In the genomic region with DNA sequence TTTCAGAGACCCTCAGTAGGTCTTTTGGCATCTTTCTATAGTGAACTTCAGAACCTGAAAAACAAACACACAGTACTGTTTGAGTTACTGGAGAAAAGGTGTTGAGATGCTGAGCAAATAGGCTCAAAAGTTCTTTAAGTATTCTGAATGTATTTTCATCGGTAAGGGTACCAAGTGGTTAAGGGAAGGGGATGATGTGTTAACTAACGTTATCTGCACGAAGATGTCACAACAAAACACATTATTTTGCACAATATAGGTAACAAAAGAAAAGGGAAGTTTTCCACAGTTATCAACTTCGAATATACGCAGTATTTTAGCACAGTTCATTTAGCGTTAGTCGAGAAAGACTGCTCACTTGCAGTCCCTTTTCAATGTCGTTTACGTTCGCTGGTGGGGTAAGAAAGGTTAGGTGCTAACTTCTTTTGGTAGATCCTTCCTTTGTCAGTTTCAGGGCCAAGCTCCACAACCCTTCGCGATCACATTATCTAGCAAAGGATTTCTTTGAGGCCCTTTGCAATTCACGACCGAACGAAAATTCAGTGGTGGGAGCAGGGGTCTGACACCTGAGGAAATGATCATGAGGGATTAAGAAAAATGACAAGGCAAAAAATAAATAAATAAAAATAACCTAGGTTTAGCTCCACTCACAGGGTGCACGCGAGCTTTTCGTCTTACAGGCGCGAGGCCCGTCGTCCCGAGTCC, we compare ENCODE assay signal across 8 mouse cellular contexts. TPM values are rescaled to one million over a fixed set of nuclear protein-coding genes. Genes with fewer than 3 reads are reported as not detected.
DNase-seq lines count a peak whose midpoint lies in the region; ATAC-seq and TF ChIP-seq lines count a peak whose summit lies in the region.

No protein-coding gene starts in this region.

- peaks cover 9% of the 10 kb centered on the region for H3K4me1 ChIP-seq in heart, embryonic 11.5 days (ENCODE audit: control insufficient read depth, insufficient read depth, low read length)
- peaks cover 34% of the 10 kb centered on the region for H3K4me1 ChIP-seq in G1E (ENCODE audit: insufficient read depth, low read depth, low read length)
- H3K4me1 ChIP-seq in forebrain, embryonic 16.5 days (replicated peaks; ENCODE audit: control insufficient read depth, insufficient read depth, low read length) = peaks cover 29% of the 10 kb centered on the region
- peaks cover 22 to 23% of the 10 kb centered on the region in 2 experiments for H3K4me1 ChIP-seq in liver, embryonic 14.5 days (replicated peaks; ENCODE audit: control insufficient read depth in 2 of 2, insufficient read depth in 2 of 2, low read length in 1 of 2)

- intact Hi-C loops in heart, postnatal 25 days (cut with DNase I) = loop anchor here (5.0 to 10.0 kb wide), 4 partner anchors 92 to 354 kb away; a partner anchor contains a TSS

- no peak for ATAC-seq in heart, embryonic 11.5 days (replicated peaks; ENCODE audit: insufficient number of reproducible peaks, low FRiP score, low TSS enrichment)
- ATAC-seq in G1E (ENCODE audit: extremely low read depth, insufficient number of reproducible peaks, low FRiP score, poor library complexity, severe bottlenecking) = no peak
- no peak for ATAC-seq in forebrain, embryonic 16.5 days
- no peak for ATAC-seq in liver, embryonic 14.5 days (ENCODE audit: insufficient read depth)
- ATAC-seq in monocyte, adult 5-6 weeks (replicated peaks; ENCODE audit: insufficient number of reproducible peaks, low FRiP score, low TSS enrichment, poor library complexity, severe bottlenecking) = no peak
- ATAC-seq in cerebellum, adult (ENCODE audit: insufficient number of reproducible peaks, low FRiP score, low TSS enrichment) = no peak

- no peak for DNase-seq in heart, postnatal 25 days (ENCODE audit: low spot score)
- DNase-seq in G1E (ENCODE audit: low spot score) = no peak
- peak in 1 of 3 experiments; percentile 30 for DNase-seq in liver, embryonic 14.5 days (ENCODE audit: low read depth in 3 of 3, low spot score in 3 of 3)
- no peak for DNase-seq in adrenal gland, postnatal 36 days

- no peak for TF ChIP-seq EP300 in liver, embryonic 14.5 days (IDR thresholded peaks at IDR 0.05; ENCODE audit: low read depth)

- H3K27me3 ChIP-seq in heart, embryonic 11.5 days (ENCODE audit: control insufficient read depth, insufficient read depth, low read length) = no peaks in the 10 kb centered on the region; the same call in 1 of the 2 replicates
- peaks cover 8% of the 10 kb centered on the region; the same call in 1 of the 2 replicates for H3K27me3 ChIP-seq in G1E (ENCODE audit: insufficient read depth, low read length)
- H3K27me3 ChIP-seq in forebrain, embryonic 16.5 days (replicated peaks; ENCODE audit: control insufficient read depth, insufficient read depth, low read length) = no peaks in the 10 kb centered on the region
- H3K27me3 ChIP-seq in liver, embryonic 14.5 days (ENCODE audit: control insufficient read depth, insufficient read depth, low read length) = no peaks in the 10 kb centered on the region; the same call in 1 of the 2 replicates

- H3K4me2 ChIP-seq in heart, embryonic 11.5 days = peak overlapping the region; percentile 75
- peak overlapping the region; percentile 95 for H3K4me2 ChIP-seq in forebrain, embryonic 16.5 days (ENCODE audit: low read length)
- peak overlapping the region; percentile 92 for H3K4me2 ChIP-seq in liver, embryonic 14.5 days (ENCODE audit: low read depth)

- H3K27ac ChIP-seq in heart, embryonic 11.5 days (ENCODE audit: low read depth, low read length) = peak overlapping the region; percentile 96
- peak overlapping the region; percentile 95 for H3K27ac ChIP-seq in forebrain, embryonic 16.5 days (ENCODE audit: low read length)
- H3K27ac ChIP-seq in liver, embryonic 14.5 days = peak overlapping the region; percentile 82

- H3K9ac ChIP-seq in heart, embryonic 11.5 days (ENCODE audit: low read depth, low read length) = peak overlapping the region; percentile 98
- peak overlapping the region; percentile 99 for H3K9ac ChIP-seq in forebrain, embryonic 16.5 days (replicated peaks; ENCODE audit: low read depth, low read length)
- peak overlapping the region; percentile 99 for H3K9ac ChIP-seq in liver, embryonic 14.5 days (replicated peaks)

- 3% methylated on average over 23 of the region's 23 CpGs for WGBS in heart, embryonic 11.5 days (ENCODE audit: insufficient replicate concordance)
- 1% methylated on average over 23 of the region's 23 CpGs for WGBS in forebrain, embryonic 16.5 days
- 1% methylated on average over 23 of the region's 23 CpGs for WGBS in liver, embryonic 14.5 days (ENCODE audit: insufficient replicate concordance)

- peak overlapping the region; percentile 77 for H3K4me3 ChIP-seq in heart, embryonic 11.5 days (ENCODE audit: low read depth, low read length)
- peak overlapping the region; percentile 88 for H3K4me3 ChIP-seq in G1E (ENCODE audit: low read depth, low read length)
- peak overlapping the region; percentile 95 for H3K4me3 ChIP-seq in forebrain, embryonic 16.5 days (replicated peaks; ENCODE audit: low read length)
- peak overlapping the region; percentile 94 to 95 for H3K4me3 ChIP-seq in liver, embryonic 14.5 days (ENCODE audit: insufficient read depth in 1 of 2, low read depth in 2 of 2, low read length in 2 of 2)

- H3K9me3 ChIP-seq in heart, embryonic 11.5 days (replicated peaks; ENCODE audit: control insufficient read depth, low read length) = no peaks in the 10 kb centered on the region
- no peaks in the 10 kb centered on the region for H3K9me3 ChIP-seq in G1E (replicated peaks)
- H3K9me3 ChIP-seq in forebrain, embryonic 16.5 days (ENCODE audit: control insufficient read depth, low read length) = no peaks in the 10 kb centered on the region
- H3K9me3 ChIP-seq in liver, embryonic 14.5 days (ENCODE audit: control insufficient read depth, low read length) = no peaks in the 10 kb centered on the region

- TF ChIP-seq CTCF in G1E (IDR thresholded peaks at IDR 0.05; ENCODE audit: low read depth, low read length) = no peak
- TF ChIP-seq CTCF in liver, embryonic 14.5 days (IDR thresholded peaks at IDR 0.05; ENCODE audit: low read depth) = no peak

- H3K36me3 ChIP-seq in heart, embryonic 11.5 days (ENCODE audit: control insufficient read depth, insufficient read depth, low read length) = no peaks in the 10 kb centered on the region
- peaks cover 30% of the 10 kb centered on the region for H3K36me3 ChIP-seq in G1E (replicated peaks)
- H3K36me3 ChIP-seq in forebrain, embryonic 16.5 days (ENCODE audit: control insufficient read depth, insufficient read depth) = no peaks in the 10 kb centered on the region
- H3K36me3 ChIP-seq in liver, embryonic 14.5 days (replicated peaks; ENCODE audit: control insufficient read depth, insufficient read depth, low read depth) = peaks cover 20% of the 10 kb centered on the region

RNA-seq across cellular contexts. Expression of a gene that starts 0.8 kb away (rescaled TPM):
- polyA plus RNA-seq in heart, embryonic 11.5 days (2014; fragmentation: Nextera tagmentation; extraction: Ambion mirVana) = 8.3 and 8.9 TPM in 2 replicates
- 10 to 100 TPM; 14.8 to 17.7 TPM for total RNA-seq in heart, postnatal 25 days (2021)
- total RNA-seq in G1E (2014; fragmentation: Nextera tagmentation) (3.4 and 4.4 TPM in 2 replicates), G1E (2017) (1.1 and 1.6 TPM in 2 replicates)
- 0.01 and 0.08 TPM in 2 replicates for polyA plus RNA-seq in G1E (2012)
- 20.1 and 23.8 TPM in 2 replicates for polyA plus RNA-seq in forebrain, embryonic 16.5 days (2015; fragmentation: Nextera tagmentation; extraction: Ambion mirVana)
- 1.0 and 1.9 TPM in 2 replicates for polyA plus RNA-seq in liver, embryonic 14.5 days (2012; rRNA removed)
- polyA plus RNA-seq in liver, embryonic 14.5 days (2014; fragmentation: Nextera tagmentation; extraction: Ambion mirVana) = 6.8 and 7.6 TPM in 2 replicates
- 1 to 10 TPM; 3.7 to 6.2 TPM for total RNA-seq in adrenal gland, postnatal 36 days (2021)
- 4.2 to 8.3 TPM (median 8.1 TPM) in 3 replicates for total RNA-seq in monocyte, adult 5-6 weeks (2017)
